Mouse (Mus musculus) brain, adult 10 weeks (tissue): ENCODE data around the gene Gm7030. TPM values are rescaled to one million over a fixed set of nuclear protein-coding genes. Genes with fewer than 3 reads are reported as not detected.

Experiments used
- polyA plus RNA-seq: library from polyadenylated mRNA; stranded (reverse); fragments of 350-450 nt; fragmentation: Illumina TruSeq; extraction: RNeasy Lipid Tissue Mini Kit (QIAGEN cat#74804); gene quantifications from one replicate; pipeline ENCODE4 v1.2.3, GENCODE M21; 2015; ENCODE audit warnings: low read depth, low replicate concordance

Gene Gm7030
- not detected for polyA plus RNA-seq

GRCm38 (mm10) chr17:36128968-36129817 lies at the start of gene Gm7030:
Gene Gm7030 (minus strand): TSS chr17:36129425.

DNA sequence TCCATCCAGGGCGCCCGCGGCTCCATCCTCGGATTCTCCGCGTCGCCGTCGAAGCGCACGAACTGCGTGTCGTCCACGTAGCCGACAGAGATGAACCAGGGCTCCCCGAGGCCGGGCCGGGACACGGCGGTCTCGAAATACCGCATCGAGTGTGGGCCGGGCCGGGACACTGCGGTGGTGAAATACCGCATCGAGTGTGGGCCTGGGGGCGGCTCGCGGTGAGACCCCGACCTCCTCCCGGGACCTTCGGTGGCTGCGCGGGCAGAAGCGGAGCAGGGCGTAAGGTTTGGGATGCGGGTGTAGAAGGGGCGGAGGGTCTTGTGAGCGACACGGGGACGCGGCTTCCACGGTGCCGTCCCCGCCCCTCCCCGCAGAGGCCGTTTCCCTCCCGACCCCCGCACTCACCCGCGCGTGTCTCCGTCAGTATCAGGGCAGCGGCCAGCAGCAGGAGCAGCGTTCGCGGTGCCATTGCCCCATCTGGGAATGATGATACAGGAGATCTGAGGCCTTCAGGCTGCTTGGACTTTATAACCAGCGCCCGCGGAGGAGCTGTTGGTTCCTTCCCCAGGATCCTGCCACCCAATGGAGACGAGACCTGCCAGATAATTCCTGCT lies 38.9 kb upstream of the Gm7030 start, which contains the start of gene Gm8909:
Gene Gm8909 (minus strand): TSS at position 499 of the 614 bp plus-strand sequence.

GRCm38 (mm10) chr17:36121352-36122020 lies 7.7 kb downstream of the Gm7030 start, which contains the start of gene Gm19684:
Gene Gm19684 (plus strand): TSS chr17:36121678.

Other genes with a start within 250 kb of the Gm7030 start
- gene Dhx16, start 249.6 kb downstream of the Gm7030 start, polyA plus RNA-seq, result 27.2 TPM
- 90.2 TPM for gene 2310061I04Rik, start 232.0 kb downstream of the Gm7030 start, polyA plus RNA-seq
- gene Atat1, start 219.3 kb downstream of the Gm7030 start, polyA plus RNA-seq, result 53.4 TPM
- 53.1 TPM for gene Mrps18b, start 213.0 kb downstream of the Gm7030 start, polyA plus RNA-seq
- gene Ppp1r10, start 213.0 kb downstream of the Gm7030 start, polyA plus RNA-seq, result 30.3 TPM
- 64.4 TPM for gene Abcf1, start 159.7 kb downstream of the Gm7030 start, polyA plus RNA-seq
- 131 TPM for gene Gnl1, start 149.6 kb downstream of the Gm7030 start, polyA plus RNA-seq
- 28.9 TPM for gene Prr3, start 149.2 kb downstream of the Gm7030 start, polyA plus RNA-seq
- 2.6 TPM for gene H2-T24, start 108.9 kb downstream of the Gm7030 start, polyA plus RNA-seq
- 26.7 TPM for gene H2-T23, start 96.6 kb downstream of the Gm7030 start, polyA plus RNA-seq
- gene H2-T22, start 86.7 kb downstream of the Gm7030 start, polyA plus RNA-seq, result 35.7 TPM
- gene Gm6034, start 86.5 kb downstream of the Gm7030 start, polyA plus RNA-seq, result not detected
- gene Gm11127, start 71.1 kb downstream of the Gm7030 start, polyA plus RNA-seq, result 0.46 TPM
- not detected for gene Gm19684, start 7.7 kb downstream of the Gm7030 start, polyA plus RNA-seq
- not detected for gene Gm8909, start 39.1 kb upstream of the Gm7030 start, polyA plus RNA-seq
- not detected for gene H2-T3, start 60.9 kb upstream of the Gm7030 start, polyA plus RNA-seq
- 54.9 TPM for gene Rpp21, start 128.6 kb upstream of the Gm7030 start, polyA plus RNA-seq
- 23.8 TPM for gene Trim39, start 142.8 kb upstream of the Gm7030 start, polyA plus RNA-seq
- not detected for gene H2-M10.2, start 157.1 kb upstream of the Gm7030 start, polyA plus RNA-seq
- not detected for gene H2-M10.1, start 196.7 kb upstream of the Gm7030 start, polyA plus RNA-seq
- gene H2-M10.3, start 239.0 kb upstream of the Gm7030 start, polyA plus RNA-seq, result not detected